Mouse (Mus musculus): Measurements from ENCODE around the gene Ttll13.

The Ttll13 gene

DNA sequence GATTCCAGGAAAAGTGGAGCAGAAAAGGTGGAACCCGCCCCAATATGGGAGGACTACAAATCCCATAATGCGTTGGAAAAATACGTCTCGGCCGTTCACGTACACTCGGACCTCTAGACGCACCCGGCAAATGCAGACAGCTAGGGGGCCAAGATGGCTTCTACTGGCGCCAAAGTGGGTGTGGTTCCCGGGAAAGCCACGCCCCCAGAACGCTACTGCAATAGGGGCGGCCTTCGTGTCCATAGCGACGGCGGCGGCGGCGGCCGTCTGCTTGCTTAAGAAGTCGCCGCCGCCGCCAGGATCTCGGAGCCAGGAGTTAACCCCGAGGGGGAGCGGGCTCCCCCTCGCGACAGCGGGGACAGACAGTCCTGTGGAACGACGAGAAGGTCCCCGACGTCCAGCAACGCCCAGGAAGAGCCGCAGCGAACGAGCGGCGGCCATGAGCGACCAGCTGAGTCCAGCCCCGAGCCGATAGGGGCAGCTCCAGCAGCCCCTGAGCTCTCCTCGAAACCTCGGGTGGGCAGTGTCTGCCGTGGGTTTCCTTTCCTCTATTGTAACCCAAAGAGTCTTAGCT is at the start of gene Ttll13:
Gene Ttll13, plus strand, starts transcription at position 229 of the 574 bp plus-strand sequence.
- peak; percentile 96 for DNase-seq

DNA sequence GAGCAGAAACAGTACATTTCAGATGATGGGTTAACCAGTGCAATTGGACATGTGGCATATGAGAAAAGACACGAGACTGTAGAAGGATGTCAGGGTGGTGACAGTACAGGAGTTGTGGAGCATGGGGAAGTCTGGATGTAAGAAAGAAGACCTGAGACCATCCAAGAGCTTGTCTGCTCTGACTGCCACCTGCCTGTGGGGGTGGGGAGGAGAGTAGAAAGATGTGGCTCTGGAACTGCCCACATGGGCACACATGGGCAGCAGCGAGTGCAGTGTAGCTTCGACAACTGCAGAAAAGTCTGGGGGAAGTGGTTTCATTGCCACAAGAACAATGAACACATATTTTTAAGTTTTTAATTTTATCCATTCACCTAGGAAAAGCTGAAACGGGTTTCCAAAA is 48.8 kb upstream of the Ttll13 start:
- no peak for DNase-seq

DNA sequence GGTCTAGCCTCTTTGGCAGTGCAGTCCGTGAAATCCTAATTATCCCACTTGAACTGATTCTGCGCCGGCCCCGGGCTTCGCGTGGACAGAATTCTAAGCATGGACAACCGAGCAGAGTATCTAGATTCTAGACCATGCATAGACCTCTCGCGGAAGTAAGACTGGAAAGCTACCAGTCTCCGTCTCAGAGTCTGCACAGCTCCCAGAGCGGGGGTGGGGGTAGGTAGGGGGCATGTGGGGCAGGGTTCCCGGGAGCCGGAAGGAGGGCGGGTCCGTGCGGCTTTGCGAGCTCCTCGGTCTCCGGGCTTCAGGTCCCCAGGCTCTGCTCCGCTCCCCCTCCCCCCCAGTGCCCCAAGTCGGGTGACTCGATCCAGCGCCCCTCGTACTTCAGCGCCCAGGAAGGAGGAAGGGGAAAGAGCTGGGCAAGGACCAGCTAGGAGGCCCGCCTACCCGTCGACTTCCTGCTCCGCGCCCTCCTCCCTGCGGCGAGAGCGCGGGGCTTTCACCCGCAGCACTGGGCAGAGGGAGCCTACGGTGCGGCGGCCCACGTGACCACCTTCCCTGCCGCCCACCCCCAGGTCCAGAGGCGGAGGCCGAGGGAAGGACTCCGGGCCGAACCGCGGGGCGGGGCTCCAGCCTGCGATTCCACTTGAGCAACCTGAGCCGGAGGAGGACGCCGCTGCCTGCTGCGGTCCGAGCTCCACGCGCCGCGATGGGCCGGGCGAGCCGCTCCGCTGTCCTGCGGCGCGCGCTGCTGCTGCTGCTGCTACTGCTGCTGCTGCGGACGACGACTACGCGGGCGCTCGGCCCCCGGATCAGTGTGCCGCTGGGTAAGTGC is 48.0 kb upstream of the Ttll13 start:
- DNase-seq, result peak; percentile 69

DNA sequence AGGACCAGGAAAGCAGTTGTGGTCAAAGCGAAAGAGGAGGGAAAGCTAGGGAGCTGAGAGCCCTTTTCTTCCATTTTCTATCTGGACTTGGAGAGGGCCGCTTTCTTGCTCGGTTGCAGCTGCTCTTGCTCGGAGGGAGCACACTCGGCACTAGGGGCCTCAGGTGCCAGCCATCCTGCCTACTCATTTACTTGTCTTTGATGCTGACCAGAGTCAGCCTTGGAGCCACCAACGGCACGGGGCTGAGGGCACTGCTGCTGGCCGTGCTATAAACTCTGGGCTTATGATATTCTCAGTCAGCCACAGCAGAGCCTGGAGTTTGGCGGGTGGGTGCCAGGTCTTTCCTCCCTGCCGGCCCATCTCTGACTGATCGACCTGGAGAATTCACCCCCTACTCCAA is 47.3 kb upstream of the Ttll13 start:
- no peak for DNase-seq

DNA sequence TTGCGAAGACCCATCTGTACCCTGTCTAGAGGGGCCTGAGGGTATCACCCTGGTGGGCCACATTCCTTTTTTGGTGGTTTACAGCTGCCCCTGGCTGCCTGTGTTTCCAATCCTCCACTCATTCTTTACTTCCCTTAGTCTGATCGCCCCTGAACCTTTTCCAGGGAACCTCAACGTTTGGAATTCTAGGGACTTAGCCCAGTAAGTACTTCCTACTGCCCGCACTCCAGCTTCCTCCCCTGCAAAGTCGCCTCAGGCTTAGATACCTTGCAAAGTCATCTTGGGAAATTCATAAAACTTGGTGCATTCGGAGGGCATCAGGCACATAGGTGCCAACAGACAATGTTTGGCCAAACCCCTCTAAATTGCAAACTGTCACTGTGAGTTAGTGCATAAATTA is 46.9 kb upstream of the Ttll13 start:
- no peak for DNase-seq

DNA sequence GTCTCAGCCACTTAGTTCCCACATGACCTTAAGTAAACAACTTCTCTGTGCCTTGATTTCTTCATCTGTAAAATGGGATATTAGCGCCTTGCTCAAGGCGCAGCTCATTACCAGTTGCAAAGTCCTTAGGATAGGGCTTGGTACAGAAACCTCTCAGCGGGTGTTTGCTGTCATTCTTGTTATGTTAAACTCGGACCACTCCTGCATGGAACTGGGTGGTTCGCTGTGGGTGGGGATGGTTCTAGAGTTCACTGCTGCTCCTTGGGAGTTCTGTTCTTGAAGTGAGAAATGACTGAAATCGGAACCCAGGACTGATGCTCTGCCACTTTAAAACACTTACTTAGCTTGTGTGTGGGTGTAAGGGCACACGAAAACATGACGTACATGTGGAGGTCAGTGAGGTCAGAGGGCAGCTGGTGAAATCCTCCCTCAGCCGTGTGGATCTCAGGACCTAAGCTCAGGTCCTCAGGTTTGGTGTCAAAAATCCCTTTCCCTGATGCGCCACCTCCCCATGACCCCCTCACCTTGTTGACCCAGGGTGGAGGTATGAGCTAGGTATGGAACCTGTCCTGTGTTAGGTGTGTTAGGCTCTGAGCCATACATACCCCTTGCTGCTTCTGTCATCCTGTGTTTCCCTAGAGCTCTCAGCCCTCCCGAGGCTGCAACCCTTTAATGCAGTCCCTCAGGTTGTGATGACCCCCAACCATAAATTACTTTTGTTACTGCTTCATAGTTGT is 46.2 kb upstream of the Ttll13 start:
- no peak for DNase-seq

DNA sequence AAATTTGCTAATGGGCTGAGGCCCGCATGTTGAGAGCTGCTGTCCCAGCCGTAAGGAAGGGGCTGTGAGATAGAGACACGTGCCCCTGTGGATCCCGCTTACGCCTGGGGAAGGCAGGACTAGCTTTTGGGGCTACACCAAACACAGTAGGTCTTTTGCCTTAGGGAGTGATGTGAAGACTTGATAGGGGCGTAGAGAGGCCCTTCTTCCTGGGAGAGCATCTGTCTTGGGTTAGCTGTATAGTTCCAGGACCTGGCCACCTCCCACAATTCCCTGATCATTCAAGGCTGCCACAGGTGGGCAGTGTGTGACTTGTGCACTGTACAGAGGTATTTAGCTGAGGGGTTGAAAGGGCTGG is 45.6 kb upstream of the Ttll13 start:
- DNase-seq, result no peak

DNA sequence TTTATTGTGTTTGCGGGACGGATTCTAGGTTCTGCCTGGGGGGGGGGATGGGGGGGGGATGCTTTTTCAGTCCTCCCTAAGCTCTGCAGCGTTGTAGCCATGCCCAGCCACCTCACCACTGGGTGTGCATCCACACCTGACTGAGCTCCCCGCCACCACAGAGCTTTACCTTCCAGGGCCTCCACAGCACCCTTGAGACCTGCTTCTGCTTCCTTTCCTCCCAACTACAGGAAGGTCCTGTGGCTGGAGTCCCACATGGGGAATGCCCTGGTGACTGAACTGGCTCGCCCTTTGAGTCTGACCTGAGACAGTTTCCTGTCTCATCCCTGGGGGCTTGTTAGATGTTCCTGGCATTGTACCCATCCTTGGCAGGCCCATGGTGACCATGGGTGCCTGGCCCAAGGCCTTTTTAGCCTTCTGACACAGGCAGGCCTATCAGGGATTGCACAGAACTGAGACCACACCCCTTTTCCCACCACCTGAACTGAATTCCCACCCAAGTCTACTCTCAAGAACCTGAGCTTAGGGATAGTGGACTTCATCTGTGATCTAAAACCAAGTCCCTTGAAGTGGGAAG is 45.1 kb upstream of the Ttll13 start:
- no peak for DNase-seq

DNA sequence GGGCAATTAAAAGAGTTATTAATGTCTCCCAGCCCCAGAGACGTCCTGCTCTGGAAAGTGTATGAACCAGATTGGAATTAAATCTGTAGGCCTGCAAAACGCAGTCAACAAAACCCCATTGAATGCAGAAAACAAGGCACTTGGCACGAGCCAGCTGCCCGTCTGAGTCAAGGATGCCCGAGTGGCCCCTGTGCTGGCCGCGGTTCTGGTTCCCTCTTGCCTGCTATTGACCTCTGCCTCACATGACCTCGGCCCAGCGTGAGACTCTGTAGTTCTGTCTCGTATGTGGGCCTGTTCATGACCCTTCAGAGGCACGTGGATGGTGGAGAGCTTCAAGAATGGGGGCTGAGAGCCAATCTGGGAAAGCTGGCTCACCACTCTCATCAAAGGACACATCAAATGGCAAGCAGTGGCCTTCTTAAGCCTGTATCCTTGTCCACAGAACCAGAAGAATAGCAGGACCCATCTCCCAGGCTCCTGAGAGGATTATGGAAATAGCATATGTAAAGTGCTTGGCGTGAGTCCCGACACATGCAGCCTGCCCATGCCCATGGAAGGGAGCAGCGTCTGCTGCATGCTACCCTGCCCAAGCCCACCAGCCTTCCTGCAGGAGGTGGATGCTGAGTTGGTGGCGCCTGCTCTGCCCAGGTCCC is 44.2 kb upstream of the Ttll13 start:
- peak; percentile 38 for DNase-seq

DNA sequence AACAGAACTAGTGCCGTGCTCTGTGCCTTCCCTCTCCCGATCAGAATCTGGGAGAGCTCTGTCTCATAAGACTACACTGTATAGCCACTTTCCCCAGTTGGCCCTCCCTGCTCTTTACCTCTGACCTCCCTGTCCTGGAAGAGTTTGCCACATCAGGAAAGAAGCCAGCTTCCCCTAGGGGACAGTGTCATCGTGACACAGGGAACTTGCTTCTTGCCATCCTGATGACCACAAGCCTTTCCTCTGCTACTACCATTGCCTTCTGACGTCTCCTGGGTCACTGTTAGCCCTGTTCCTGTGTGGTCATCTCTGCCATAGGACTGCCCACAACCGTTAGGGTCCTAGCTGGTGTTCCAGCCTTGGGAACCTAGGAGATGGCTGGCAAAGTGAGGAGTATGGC is 43.2 kb upstream of the Ttll13 start:
- DNase-seq, result no peak

- DNase-seq, result no peak
Observed at GRCm38 (mm10) chr7:80203638-80204096, 42.5 kb upstream of the Ttll13 start.

- no peak for DNase-seq
Observed at GRCm38 (mm10) chr7:80204362-80204761, 41.8 kb upstream of the Ttll13 start.

DNA sequence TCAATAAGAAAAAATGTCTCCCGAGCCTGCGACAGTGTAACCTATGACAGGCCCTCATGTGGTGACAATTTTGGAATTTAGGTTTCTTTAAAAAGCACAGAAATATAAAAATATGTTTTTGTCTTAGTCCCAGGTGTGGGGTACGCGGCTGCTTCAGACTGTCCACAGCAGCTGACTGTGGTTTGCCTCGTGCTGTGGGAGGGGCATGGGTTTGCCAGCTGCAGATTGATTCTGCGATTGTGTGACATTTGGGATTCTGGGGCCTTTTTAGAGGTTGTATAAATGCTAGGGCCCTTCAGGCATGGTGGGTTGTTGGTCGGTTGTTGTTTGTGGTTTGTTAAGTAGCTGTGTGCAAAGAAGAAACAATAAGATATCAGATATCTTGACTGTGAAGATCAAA is 41.2 kb upstream of the Ttll13 start:
- no peak for DNase-seq

- no peak for DNase-seq
Observed at GRCm38 (mm10) chr7:80205705-80206589, 40.2 kb upstream of the Ttll13 start.

GRCm38 (mm10) chr7:80207314-80207731 is 38.9 kb upstream of the Ttll13 start:
- no peak for DNase-seq

DNA sequence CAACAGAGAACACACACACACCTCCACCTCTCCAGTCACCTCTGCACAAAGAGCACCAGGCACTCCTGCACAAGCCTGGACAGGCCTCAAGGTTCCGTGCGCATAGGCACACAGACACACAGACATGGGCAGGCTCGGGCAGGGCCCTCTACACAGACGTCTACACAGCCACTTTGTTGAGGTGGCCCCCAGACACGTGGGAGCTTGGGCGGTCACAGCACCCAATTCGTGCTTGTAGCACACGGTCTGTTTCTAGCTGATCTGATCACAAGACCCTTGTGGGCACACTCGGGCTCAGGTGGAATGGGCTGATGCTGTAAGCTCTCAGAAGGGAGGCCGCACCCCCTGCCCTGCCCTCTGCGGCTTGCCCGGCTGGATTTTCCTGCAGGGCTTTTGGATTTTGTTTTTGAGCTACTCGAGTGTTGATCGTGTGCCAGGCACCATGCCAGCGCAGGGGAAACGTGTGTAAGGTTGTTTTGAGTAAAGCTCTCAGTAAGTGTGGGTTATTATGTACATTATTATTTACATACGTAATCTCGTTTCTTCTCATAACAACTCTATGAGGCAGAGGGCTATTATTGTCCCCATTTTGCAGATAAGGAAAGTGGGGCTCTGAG is 38.0 kb upstream of the Ttll13 start:
- DNase-seq, result no peak

DNA sequence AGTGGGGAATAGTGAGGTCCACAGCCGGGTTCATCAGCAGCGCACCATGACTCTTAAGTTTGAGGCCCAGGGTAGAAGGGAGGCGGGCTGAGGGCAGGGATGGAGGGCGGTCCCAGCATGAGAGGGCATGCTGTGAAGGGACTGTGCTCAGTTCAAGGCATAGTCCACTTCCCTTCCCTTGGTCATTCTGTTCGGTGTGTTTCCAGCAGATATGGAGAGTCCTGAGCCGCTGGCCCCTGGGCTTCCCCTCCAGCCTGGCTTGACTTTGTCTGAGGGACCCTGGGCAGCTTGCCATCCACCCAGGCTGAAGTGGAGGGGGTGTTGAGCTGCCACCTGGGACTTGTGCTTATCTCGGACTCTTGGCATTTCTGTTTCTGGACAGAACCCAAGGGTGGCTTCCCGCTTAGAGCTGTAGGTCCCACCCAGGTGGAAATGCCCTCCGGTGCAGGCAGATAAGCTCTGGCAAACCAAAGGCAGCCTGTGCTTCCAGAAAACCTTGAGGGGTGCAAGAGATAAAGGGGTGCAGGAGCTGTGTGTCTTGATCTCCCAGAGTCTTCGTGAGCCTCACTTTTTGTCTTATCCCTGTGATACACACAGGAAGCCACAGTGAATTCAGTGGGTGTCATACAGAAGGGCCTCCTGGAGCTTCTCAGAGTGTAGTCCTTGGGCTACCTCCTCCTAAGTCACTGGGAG is 37.3 kb upstream of the Ttll13 start:
- no peak for DNase-seq

- no peak for DNase-seq
Observed at GRCm38 (mm10) chr7:80209669-80210068, 36.5 kb upstream of the Ttll13 start.

DNA sequence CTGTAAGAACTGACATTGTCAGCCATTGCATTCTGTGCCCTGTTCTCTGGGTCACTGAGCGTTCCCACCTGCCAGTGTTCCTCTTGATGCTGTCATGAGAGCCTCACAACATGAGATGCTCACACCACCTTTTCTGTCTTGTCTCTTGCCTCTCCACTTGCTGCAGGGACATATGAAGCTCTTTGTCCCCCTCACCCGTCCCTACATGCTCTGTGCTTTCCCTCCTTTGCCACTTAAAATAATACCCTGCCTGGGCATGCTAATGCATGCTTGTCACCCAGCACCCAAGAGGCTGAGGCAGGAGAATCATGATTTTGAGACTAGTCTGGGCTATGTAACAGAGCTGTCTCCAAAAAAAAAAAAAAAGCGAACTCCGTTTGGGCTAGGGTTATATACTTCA is 35.2 kb upstream of the Ttll13 start:
- no peak for DNase-seq

DNA sequence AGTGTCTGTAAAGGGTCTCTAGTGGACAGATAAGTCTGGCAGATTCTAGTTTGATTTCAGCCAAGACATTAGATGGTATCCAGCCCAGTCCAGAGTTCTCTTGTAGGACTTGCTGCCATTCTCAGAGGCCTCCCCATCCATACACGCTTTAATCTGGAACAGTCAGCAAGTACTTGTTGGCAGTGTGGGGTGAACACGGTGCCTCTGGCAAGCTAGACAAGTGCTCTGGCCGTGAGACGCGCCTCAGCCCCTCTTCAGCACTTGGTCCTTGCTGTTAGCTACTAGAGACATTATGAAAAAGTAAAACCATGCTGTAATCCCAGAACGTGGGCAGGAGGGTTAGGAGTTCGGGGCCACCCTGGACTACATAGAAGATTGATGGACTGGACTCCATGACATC is 32.6 kb upstream of the Ttll13 start:
- DNase-seq, result no peak

GRCm38 (mm10) chr7:80214459-80214858 is 31.7 kb upstream of the Ttll13 start:
- DNase-seq, result no peak

All from right cerebral cortex, postnatal 14 days (tissue).